Mouse (Mus musculus): ENCODE results near the gene Dctn2. TPM values are rescaled to one million over a fixed set of nuclear protein-coding genes. Genes with fewer than 3 reads are reported as not detected.
A peak's percentile ranks its signal among the peaks of the same experiment; 100 is the strongest.

Gene Dctn2
- total RNA-seq (2012; rRNA removed) = 223 and 240 TPM in 2 replicates
- polyA plus RNA-seq (2012; ENCODE audit: insufficient read depth in 1 of 2, insufficient read length in 2 of 2, low read depth in 1 of 2, low replicate concordance in 2 of 2, missing spikeins in 1 of 2) = 100 to 1,000 TPM in 1 of 2 experiments, not detected in 1; 297 TPM

- peaks cover 18% of the 10 kb centered on the region for H3K79me2 ChIP-seq (ENCODE audit: control insufficient read depth, insufficient read depth, low read length, poor library complexity)
- peak; percentile 98 for DNase-seq (ENCODE audit: low read depth, low spot score)
- peaks cover 5 to 12% of the 10 kb centered on the region in 2 experiments; a peak in 3 of 4 replicates for H3K36me3 ChIP-seq (ENCODE audit: control insufficient read depth in 1 of 2, insufficient read depth in 2 of 2, low read length in 2 of 2)
- H3K4me3 ChIP-seq (ENCODE audit: control insufficient read depth in 1 of 2, insufficient read depth in 1 of 2, low read depth in 2 of 2, low read length in 2 of 2) = peak within 1 kb of the TSS; percentile 70 to 84
- no peak for TF ChIP-seq ZKSCAN1 (IDR thresholded peaks at IDR 0.05; ENCODE audit: low read depth, low read length)
- TF ChIP-seq ZNF384 (IDR thresholded peaks at IDR 0.05; ENCODE audit: low read depth, low read length) = no peak
- TF ChIP-seq EP300 (IDR thresholded peaks at IDR 0.05; ENCODE audit: low read depth in 1 of 2, low read length in 2 of 2) = no peak
- TF ChIP-seq MXI1 (IDR thresholded peaks at IDR 0.05; ENCODE audit: low read depth, low read length) = no peak; the same call in 1 of the 2 replicates
- TF ChIP-seq BHLHE40 (IDR thresholded peaks at IDR 0.05; ENCODE audit: borderline replicate concordance, low read depth, low read length) = no peak
- no peak; the same call in 1 of the 2 replicates for TF ChIP-seq ETS1 (IDR thresholded peaks at IDR 0.05; ENCODE audit: low read depth, low read length)
- TF ChIP-seq SMC3 (IDR thresholded peaks at IDR 0.05; ENCODE audit: low read depth, low read length) = no peak
- peak; percentile 98 for TF ChIP-seq CHD2 (IDR thresholded peaks at IDR 0.05; ENCODE audit: low read length)
- peak; percentile 80 to 87 for TF ChIP-seq POLR2A (IDR thresholded peaks at IDR 0.05; ENCODE audit: control insufficient read depth in 1 of 2, insufficient read depth in 1 of 2, low read depth in 1 of 2, low read length in 2 of 2, poor library complexity in 1 of 2)
- no peak for TF ChIP-seq USF2 (IDR thresholded peaks at IDR 0.05; ENCODE audit: borderline replicate concordance in 1 of 2, insufficient read depth in 1 of 2, low read depth in 1 of 2, low read length in 2 of 2)
- peak; percentile 86 for TF ChIP-seq SIN3A (IDR thresholded peaks at IDR 0.05; ENCODE audit: low read length)
- peak; percentile 28 for TF ChIP-seq ELF1 (IDR thresholded peaks at IDR 0.05; ENCODE audit: low read depth, low read length)
- no peak for TF ChIP-seq MEF2A (IDR thresholded peaks at IDR 0.05; ENCODE audit: extremely low read depth, insufficient replicate concordance, low read depth, low read length, poor library complexity, severe bottlenecking)
- TF ChIP-seq ZMIZ1 (IDR thresholded peaks at IDR 0.05; ENCODE audit: low read depth, low read length) = peak; percentile 70; the same call in 1 of the 2 replicates
- no peak for TF ChIP-seq ZC3H11A (IDR thresholded peaks at IDR 0.05; ENCODE audit: low read depth, low read length)
- no peak for TF ChIP-seq TAL1 (IDR thresholded peaks at IDR 0.05; ENCODE audit: low read length)
- peak; percentile 90 for TF ChIP-seq NELFE (IDR thresholded peaks at IDR 0.05; ENCODE audit: low read depth, low read length)
- no peak for TF ChIP-seq UBTF (IDR thresholded peaks at IDR 0.05; ENCODE audit: borderline replicate concordance, insufficient read depth, low read depth, low read length)
- no peak; the same call in 1 of the 2 replicates for TF ChIP-seq MAZ (IDR thresholded peaks at IDR 0.05; ENCODE audit: low read depth, low read length)
- TF ChIP-seq TBP (IDR thresholded peaks at IDR 0.05; ENCODE audit: low read depth, low read length) = peak; percentile 68; the same call in 1 of the 2 replicates
- no peak for TF ChIP-seq RAD21 (IDR thresholded peaks at IDR 0.05; ENCODE audit: low read depth, low read length)
- peak; percentile 72; the same call in 1 of the 2 replicates for TF ChIP-seq POLR2AphosphoS2 (IDR thresholded peaks at IDR 0.05; ENCODE audit: low read length)
- no peak for TF ChIP-seq MAFK (IDR thresholded peaks at IDR 0.05; ENCODE audit: borderline replicate concordance, low read depth, low read length)
- no peak for TF ChIP-seq USF1 (IDR thresholded peaks at IDR 0.05; ENCODE audit: low read depth, low read length)
- TF ChIP-seq JUND (IDR thresholded peaks at IDR 0.05; ENCODE audit: low read depth, low read length) = no peak
- TF ChIP-seq NRF1 (IDR thresholded peaks at IDR 0.05; ENCODE audit: insufficient read depth, low read depth, low read length, poor library complexity, severe bottlenecking) = peak; percentile 10; the same call in 1 of the 2 replicates
- no peak for TF ChIP-seq RCOR1 (IDR thresholded peaks at IDR 0.05; ENCODE audit: low read depth, low read length)
- TF ChIP-seq HCFC1 (IDR thresholded peaks at IDR 0.05; ENCODE audit: low read depth, low read length) = peak; percentile 97
- TF ChIP-seq GATA1 (IDR thresholded peaks at IDR 0.05; ENCODE audit: low read depth, low read length) = no peak
- peak; percentile 86 for TF ChIP-seq KAT2A (conservative IDR thresholded peaks at IDR 0.05; ENCODE audit: low read depth, low read length)
- TF ChIP-seq MAX (IDR thresholded peaks at IDR 0.05; ENCODE audit: low read length) = 0 out of 2 replicates have a peak, but pooled peaks have one; percentile 10
- peak; percentile 37; the same call in 1 of the 2 replicates for TF ChIP-seq TCF12 (IDR thresholded peaks at IDR 0.05; ENCODE audit: low read depth, low read length)
- H3K9ac ChIP-seq (ENCODE audit: control insufficient read depth, low read depth, low read length, poor library complexity, severe bottlenecking) = peak within 1 kb of the TSS; percentile 95
- H3K9me3 ChIP-seq (replicated peaks; ENCODE audit: insufficient read depth, low read length) = no peaks in the 10 kb centered on the region
- H3K4me1 ChIP-seq (ENCODE audit: control insufficient read depth in 1 of 2, insufficient read depth in 2 of 2, low read length in 2 of 2) = peaks cover 0 to 21% of the 10 kb centered on the region in 2 experiments
- no peaks in the 10 kb centered on the region for H3K27me3 ChIP-seq (ENCODE audit: control insufficient read depth in 1 of 2, insufficient read depth in 2 of 2, low read length in 2 of 2)
- H3K27ac ChIP-seq (ENCODE audit: control insufficient read depth, low read depth, low read length) = peak within 1 kb of the TSS; percentile 49
Measured at GRCm38 (mm10) chr10:127266112-127267091, at the start of gene Dctn2. Dctn2 (plus strand) TSS chr10:127266368.

Measured in MEL (cell line).